Mouse (Mus musculus) stomach, postnatal 0 days (tissue): ENCODE results near the gene Bloc1s1. TPM values are rescaled to one million over a fixed set of nuclear protein-coding genes. Genes with fewer than 3 reads are reported as not detected.

Experiments
- ATAC-seq: fragments of 200-750 bp; cut with Nextera tagmentation; 2 replicates; pipeline ENCODE4 v1.8.0; 2017; ENCODE audit not compliant: low FRiP score, low TSS enrichment
- DNase-seq: peaks from one replicate; pipeline ENCODE4 v3.0.0-alpha.2; 2016; ENCODE audit warnings: low spot score
- H3K27ac ChIP-seq: fragments of 300-500 bp; sonication (generic); replicated peaks from 2 replicates; pipeline ENCODE4 v1.5.1; 2014; ENCODE audit warnings: mild to moderate bottlenecking, control low read depth
- H3K27me3 ChIP-seq: fragments of 300-500 bp; sonication (generic); 2 replicates; pipeline ENCODE4 v1.6.1; 2014; ENCODE audit warnings: low read length; ENCODE audit not compliant: control insufficient read depth, insufficient read depth
- H3K36me3 ChIP-seq: fragments of 300-500 bp; sonication (generic); 2 replicates; pipeline ENCODE4 v1.6.1; 2014; ENCODE audit warnings: low read length, mixed read lengths; ENCODE audit not compliant: control insufficient read depth, insufficient read depth
- H3K4me1 ChIP-seq: fragments of 300-500 bp; sonication (generic); replicated peaks from 2 replicates; pipeline ENCODE4 v1.6.1; 2014; ENCODE audit warnings: antibody characterized with exemption; ENCODE audit not compliant: control insufficient read depth, insufficient read depth
- H3K4me2 ChIP-seq: fragments of 300-500 bp; sonication (generic); replicated peaks from 2 replicates; pipeline ENCODE4 v1.6.1; 2014; ENCODE audit warnings: low read depth, mild to moderate bottlenecking, control low read depth, moderate library complexity
- H3K4me3 ChIP-seq: fragments of 300-500 bp; sonication (generic); 2 replicates; pipeline ENCODE4 v1.5.1; 2014; ENCODE audit warnings: low read depth, low read length, control low read depth
- H3K9ac ChIP-seq: fragments of 300-500 bp; sonication (generic); 2 replicates; pipeline ENCODE4 v1.6.1; 2014; ENCODE audit warnings: mild to moderate bottlenecking, low read length, control low read depth, mixed read lengths
- H3K9me3 ChIP-seq: fragments of 300-500 bp; sonication (generic); 2 replicates; pipeline ENCODE4 v1.6.1; 2016; ENCODE audit warnings: low read length; ENCODE audit not compliant: control insufficient read depth
- CTCF ChIP-seq: IDR thresholded peaks from 2 replicates; pipeline ENCODE4 v1.5.1; 2016; ENCODE audit warnings: antibody characterized with exemption, low read depth, mild to moderate bottlenecking, moderate library complexity
- EP300 ChIP-seq: optimal IDR thresholded peaks from 2 replicates; pipeline ENCODE3; 2016; ENCODE audit warnings: antibody characterized with exemption
- WGBS: fragments of 180-500 bp; shearing (Covaris S2); extraction: QIAGEN DNeasy Blood & Tissue Kit; methylation state at CpG from one replicate; pipeline ENCODE4 v1.1.7; 2014; 5-methylcytosine and 5-hydroxymethylcytosine counted together
- polyA plus RNA-seq: library from polyadenylated mRNA; unstranded; fragments of >200 nt; fragmentation: Nextera tagmentation; extraction: Ambion mirVana; gene quantifications from 2 replicates; pipeline ENCODE4 v1.2.1, GENCODE M21; 2015

Gene Bloc1s1
- polyA plus RNA-seq, 1 experiment from 2014 or later = 198 TPM

DNA sequence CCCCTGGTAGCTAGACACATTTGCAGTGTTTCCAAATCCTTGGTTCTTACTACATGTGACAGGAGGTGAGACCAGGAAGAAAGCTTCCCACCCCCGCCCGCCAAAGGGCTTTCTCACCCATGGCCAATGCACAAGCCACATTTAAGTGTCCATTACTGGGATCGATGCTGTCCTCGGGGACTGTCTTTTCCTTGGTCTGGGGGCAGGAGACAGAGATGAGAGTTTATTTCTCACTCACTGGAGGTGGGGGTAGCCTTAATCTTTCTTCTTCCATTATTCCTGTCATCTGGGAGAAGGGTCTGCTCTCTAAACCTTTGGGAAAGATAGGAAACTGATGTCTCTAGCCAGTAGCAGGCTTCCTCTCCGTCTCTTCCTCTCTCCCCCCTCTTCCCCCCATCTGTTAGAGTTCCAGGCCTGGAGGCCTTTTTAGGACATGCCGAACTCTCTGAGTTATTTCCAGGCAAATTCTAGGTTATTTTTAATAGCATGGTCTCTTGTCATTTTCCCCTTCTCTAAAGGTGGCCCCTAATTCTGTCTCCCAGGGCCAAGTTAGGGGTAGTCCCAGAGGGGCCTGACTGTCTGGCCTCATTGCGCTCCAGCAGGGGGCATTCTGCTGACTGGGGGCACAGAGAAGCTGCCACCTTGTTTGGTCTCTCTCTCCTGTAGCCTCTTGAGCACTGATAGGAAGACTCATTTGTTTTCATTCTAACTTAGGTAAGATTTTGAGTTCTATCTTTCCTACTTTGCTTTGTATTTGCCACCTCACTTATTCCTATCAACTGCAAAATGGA lies 11.4 kb upstream of the Bloc1s1 start:
- no peaks in the 10 kb centered on the region for H3K27me3 ChIP-seq
- H3K27ac ChIP-seq = no peak overlapping the region
- no peaks in the 10 kb centered on the region for H3K36me3 ChIP-seq
- no peaks in the 10 kb centered on the region for H3K9me3 ChIP-seq
- no peak for DNase-seq
- H3K9ac ChIP-seq = no peak overlapping the region
- peak overlapping the region; percentile 47; the same call in 1 of the 2 replicates for H3K4me3 ChIP-seq
- TF ChIP-seq CTCF (peak; percentile 23; the same call in 1 of the 2 replicates), EP300 (no peak)
- no peaks in the 10 kb centered on the region for H3K4me1 ChIP-seq
- ATAC-seq = no peak
- 65% methylated on average over 7 of the region's 7 CpGs for WGBS
- H3K4me2 ChIP-seq = peak overlapping the region; percentile 79; the same call in 1 of the 2 replicates

DNA sequence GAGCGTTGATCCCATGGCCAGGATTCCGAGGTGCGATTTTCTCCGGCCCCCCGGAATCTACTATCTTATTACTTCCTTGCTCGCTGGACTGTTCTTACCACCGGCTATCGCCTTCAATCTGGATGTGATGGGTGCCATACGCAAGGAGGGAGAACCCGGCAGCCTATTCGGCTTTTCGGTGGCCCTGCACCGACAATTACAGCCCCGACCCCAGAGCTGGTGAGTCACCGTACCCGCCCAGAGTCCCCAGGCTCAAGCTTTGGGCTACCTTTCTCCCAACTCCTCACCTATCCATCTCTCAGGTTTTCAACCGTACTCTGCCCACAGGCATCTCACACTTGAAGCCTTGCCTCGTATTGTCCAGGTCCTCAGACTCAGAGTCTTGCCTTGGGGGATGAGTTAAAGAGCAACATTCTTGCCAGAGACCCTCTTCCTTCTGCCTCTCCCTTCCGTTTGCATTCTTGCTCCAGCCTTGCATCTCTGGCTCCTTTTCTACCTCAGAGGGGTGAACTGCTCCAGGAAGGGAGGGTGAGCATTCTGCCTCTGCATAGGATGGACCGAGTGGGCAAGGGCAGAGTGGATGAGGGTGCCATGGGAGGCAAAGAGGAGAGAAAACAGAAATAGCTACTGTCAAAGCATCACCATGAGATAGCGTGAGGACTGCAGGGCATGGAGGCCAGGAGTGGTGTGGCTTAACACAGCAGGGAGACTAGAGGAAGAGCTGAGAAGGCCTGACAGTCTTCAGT lies 10.3 kb upstream of the Bloc1s1 start:
- WGBS = 6% methylated on average over 21 of the region's 21 CpGs
- Histone ChIP-seq H3K4me1 (no peaks in the 10 kb centered on the region), H3K4me2 (peak overlapping the region; percentile 79), H3K27me3 (no peaks in the 10 kb centered on the region), H3K4me3 (peak overlapping the region; percentile 47), H3K9me3 (no peaks in the 10 kb centered on the region), H3K27ac (no peak overlapping the region), H3K36me3 (no peaks in the 10 kb centered on the region), H3K9ac (peak overlapping the region; percentile 58)
- TF ChIP-seq CTCF (no peak), EP300 (no peak)
- DNase-seq = no peak
- no peak for ATAC-seq

DNA sequence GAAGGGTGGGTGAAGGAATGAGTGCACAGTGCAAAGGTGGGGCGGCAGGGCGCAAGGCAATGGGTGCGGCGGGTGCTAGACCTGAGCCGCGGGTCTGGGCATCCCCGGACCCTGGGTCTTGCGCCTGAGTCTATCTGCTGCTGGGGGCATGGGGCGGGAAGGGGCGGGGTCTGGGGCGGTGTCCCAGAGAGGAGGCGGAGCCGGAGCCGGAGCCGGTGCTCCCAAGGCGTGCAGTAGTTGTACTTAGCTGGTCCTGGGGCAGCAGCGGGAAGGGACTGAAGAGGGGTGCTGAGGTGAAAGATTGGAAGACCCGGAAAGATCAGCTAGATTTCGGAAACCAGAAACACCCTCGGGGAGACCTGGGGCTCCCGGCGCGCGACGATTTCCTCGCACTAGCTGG lies 9.7 kb upstream of the Bloc1s1 start, which contains the start of gene Itga7:
TSS of gene Itga7 (plus strand) at position 245 of the 400 bp plus-strand sequence.
- Histone ChIP-seq H3K4me3 (peak within 1 kb of the TSS; percentile 47), H3K27ac (no peak within 1 kb of the TSS), H3K36me3 (no peaks in the 10 kb centered on the region), H3K9me3 (no peaks in the 10 kb centered on the region), H3K9ac (peak within 1 kb of the TSS; percentile 58), H3K4me2 (peak within 1 kb of the TSS; percentile 79), H3K4me1 (no peaks in the 10 kb centered on the region), H3K27me3 (no peaks in the 10 kb centered on the region)
- no peak for TF ChIP-seq EP300
- TF ChIP-seq CTCF = no peak
- ATAC-seq (peak; percentile 64), DNase-seq (peak; percentile 72)
- WGBS = 1% methylated on average over 26 of the region's 26 CpGs

DNA sequence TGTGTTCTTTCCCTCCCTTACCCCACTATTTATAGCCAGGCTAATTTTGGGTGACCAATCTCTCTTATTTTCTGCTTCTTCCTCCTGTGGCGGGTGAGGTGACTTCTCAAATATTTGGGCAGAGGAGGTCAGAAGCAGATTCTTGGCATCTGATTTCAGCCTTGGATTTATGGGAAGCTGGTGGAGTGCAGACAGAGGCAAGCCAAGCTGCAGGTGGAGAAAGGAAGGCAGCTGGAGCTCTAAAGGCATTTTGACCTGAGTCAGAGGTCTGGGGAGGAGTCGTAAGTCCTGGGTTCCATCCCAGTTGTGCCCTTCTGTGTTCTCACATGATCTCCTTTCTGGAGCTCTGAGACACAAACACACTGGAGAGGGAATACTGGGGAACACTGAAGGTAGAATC lies 7.6 kb upstream of the Bloc1s1 start:
- Histone ChIP-seq H3K4me1 (no peaks in the 10 kb centered on the region), H3K27me3 (no peaks in the 10 kb centered on the region)

DNA sequence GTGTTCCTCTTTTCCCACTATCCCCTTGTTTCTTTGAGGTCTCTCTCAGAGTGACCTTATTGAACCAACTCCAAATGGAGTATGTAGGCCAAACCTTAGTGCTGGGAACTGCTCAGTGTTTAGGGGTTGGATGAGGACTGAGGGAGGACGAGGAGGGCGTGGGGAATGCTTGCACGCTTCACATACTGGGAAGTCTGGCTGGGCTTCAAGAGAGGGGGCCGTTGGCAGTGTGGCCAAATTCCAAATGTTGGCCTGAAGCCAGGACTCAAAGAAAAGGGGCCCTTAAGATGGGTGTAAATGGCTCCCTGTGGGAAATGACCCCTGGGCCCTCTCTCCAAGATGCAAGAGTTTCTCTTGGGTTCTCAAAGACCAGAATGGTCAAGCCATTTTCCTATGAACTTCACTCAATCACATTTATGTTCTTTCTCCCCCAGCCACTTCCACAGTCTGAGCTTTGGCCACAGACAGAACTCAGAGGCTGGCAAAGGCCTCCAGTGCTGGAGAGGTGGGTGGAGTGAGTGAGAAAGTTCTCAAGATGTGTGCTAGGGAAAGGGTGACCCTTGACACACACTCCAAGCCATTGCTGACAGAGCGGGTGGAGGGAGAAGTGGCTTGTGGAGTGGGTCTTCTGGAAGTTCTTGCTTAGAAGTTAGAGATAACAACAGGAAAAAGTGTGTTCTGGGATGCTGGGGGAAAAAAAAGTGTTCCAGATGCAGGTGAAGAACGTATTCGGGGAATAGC lies 6.0 kb upstream of the Bloc1s1 start:
- Histone ChIP-seq H3K4me2 (no peak overlapping the region), H3K4me3 (no peak overlapping the region), H3K4me1 (no peaks in the 10 kb centered on the region), H3K36me3 (no peaks in the 10 kb centered on the region), H3K27me3 (no peaks in the 10 kb centered on the region), H3K9ac (no peak overlapping the region), H3K27ac (no peak overlapping the region), H3K9me3 (no peaks in the 10 kb centered on the region)
- WGBS = 56% methylated on average over 7 of the region's 7 CpGs
- TF ChIP-seq EP300 (no peak), CTCF (no peak)
- no peak for DNase-seq
- no peak for ATAC-seq

More for the DNA sequence above, 7.6 kb upstream of the Bloc1s1 start:
- DNase-seq = no peak
- no peak overlapping the region for H3K9ac ChIP-seq
- no peak overlapping the region for H3K27ac ChIP-seq
- no peak for TF ChIP-seq EP300
- no peak for TF ChIP-seq CTCF
- no peak overlapping the region for H3K4me3 ChIP-seq
- 53% methylated on average over 2 of the region's 2 CpGs for WGBS
- H3K36me3 ChIP-seq = no peaks in the 10 kb centered on the region
- no peak overlapping the region for H3K4me2 ChIP-seq
- H3K9me3 ChIP-seq = no peaks in the 10 kb centered on the region
- no peak for ATAC-seq
